Mouse (Mus musculus) testis, adult 2 months (tissue): ENCODE results near the gene Abtb2.

ENCODE experiments used
- CTCF ChIP-seq: fragments of 200-500 bp; IDR thresholded peaks from 2 replicates; pipeline ENCODE4 v1.5.1; 2012; ENCODE audit warnings: low read depth, mild to moderate bottlenecking, inconsistent platforms, low read length, moderate library complexity; ENCODE audit not compliant: control insufficient read depth, insufficient read depth, insufficient replicate concordance
- POLR2A ChIP-seq: fragments of 200-500 bp; IDR thresholded peaks from 2 replicates; pipeline ENCODE4 v1.6.1; 2012; ENCODE audit warnings: low read depth, mild to moderate bottlenecking, inconsistent platforms, low read length, moderate library complexity; ENCODE audit not compliant: control insufficient read depth

GRCm38 (mm10) chr2:103731423-103731822 is 165.3 kb downstream of the Abtb2 start:
- TF ChIP-seq CTCF (no peak), POLR2A (no peak)
